Mouse (Mus musculus) c-Kit-positive CD71-negative TER-119-negative erythroid progenitor cells, embryonic 14.5 days (primary cell): ENCODE measurements at regions not wholly inside any gene's neighbourhood (a gene's known extent, or its start where the extent isn't known, plus 50 kb on each side); places are given as distances from the start of the nearest gene placed in this dataset.

Experiments used
- DNase-seq: peaks from one replicate; pipeline ENCODE4 v3.0.0-alpha.2; 2013; ENCODE audit warnings: low read depth

DNA sequence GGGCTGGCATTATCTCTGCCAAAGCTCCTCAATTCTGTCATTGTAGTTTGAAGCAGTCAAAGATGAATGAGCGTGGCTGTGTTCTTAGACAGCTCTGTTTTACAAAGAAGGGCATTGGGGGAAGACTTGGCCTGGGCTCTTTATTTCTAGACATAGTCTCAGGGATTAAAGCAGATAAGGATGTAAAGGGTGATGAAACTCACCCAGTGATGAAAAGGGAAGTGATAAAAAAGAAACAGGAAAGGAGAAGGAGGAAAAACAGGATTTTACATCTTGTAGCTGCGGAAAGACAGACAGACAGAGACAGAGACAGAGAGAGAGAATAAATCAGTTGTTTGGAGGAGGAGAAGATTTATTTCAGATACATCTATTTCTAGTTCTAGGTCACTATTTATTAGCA, 95.5 kb upstream of the Chl1 start:
- DNase-seq: no peak

- no peak for DNase-seq
These were observed 89.1 kb upstream of the Chl1 start for GRCm38 (mm10) chr6:103421013-103421933.

DNA sequence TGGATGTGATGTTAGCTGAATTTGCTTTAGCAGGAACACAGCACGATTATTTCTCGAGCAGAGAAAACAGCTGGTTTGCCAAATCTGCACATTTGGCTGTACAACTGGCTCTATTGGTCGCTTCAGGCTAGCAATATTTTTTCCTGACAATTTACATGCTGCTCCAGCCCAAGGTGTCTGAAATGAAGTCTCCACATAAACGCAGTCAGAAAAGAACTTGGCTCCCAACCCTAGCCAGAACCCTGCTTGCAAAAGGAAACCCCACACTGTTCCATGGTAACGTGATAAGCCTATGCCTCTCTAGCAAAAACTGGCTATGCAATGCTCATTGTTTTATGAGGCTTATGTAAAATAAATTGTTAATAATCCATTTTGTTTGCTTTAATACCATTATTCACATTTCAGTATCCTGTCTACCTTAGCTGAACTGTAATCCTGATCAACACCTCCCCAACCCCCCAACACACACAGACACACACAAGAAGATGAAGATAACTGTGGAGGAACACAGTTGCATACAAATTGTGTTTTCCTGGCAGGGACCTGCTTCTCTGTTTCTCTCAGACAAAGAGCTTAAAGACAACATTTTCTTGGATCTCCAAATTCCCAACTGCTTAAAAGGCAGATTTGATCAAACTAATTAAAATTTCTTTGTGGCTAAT, 79.3 kb upstream of the Chl1 start:
- DNase-seq: no peak

GRCm38 (mm10) chr6:103431595-103431957, 78.8 kb upstream of the Chl1 start:
- DNase-seq: no peak
